Mouse (Mus musculus) testis, postnatal 10 days (tissue): Measurements from ENCODE around the gene Prr12.
"Not testable (repeated sequence)": the region's sequence is repeated elsewhere in the genome, so short reads cannot be mapped to it uniquely, and the experiment has no call there.

Experiments
- DNase-seq: peaks from one replicate; pipeline ENCODE4 v3.0.0; 2021; ENCODE audit warnings: low spot score

Prr12 gene

DNA sequence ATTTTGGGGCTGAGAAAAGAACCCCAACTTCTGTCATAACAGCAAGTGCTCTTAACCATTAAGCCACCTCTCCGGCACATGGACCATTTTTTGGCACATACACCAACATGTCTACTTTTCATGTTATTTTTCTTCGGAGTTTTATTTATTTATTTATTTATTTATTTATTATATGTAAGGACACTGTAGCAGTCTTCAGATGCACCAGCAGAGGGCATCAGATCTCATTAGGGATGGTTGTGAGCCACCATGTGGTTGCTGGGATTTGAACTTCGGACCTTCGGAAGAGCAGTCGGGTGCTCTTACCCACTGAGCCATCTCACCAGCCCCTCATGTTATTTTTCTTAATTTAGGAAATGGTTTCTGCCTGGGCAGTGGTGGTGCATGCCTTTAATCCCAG, 29.0 kb downstream of the Prr12 start:
- not testable (repeated sequence) for DNase-seq

DNA sequence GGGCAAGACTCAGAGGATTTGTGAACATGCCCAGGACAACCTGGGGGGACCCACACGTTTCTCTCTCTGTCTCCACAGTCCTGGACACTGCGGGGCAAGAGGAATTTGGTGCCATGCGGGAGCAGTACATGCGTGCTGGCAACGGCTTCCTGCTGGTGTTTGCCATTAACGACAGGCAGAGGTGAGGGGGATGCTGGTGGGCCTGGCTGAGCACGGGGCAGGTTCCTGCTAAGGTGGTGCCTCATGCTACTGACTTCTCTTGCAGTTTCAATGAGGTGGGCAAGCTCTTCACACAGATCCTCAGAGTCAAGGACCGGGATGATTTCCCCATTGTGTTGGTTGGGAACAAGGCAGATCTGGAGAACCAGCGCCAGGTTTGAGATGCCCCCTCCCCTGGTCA, 32.5 kb downstream of the Prr12 start:
- DNase-seq = no peak

DNA sequence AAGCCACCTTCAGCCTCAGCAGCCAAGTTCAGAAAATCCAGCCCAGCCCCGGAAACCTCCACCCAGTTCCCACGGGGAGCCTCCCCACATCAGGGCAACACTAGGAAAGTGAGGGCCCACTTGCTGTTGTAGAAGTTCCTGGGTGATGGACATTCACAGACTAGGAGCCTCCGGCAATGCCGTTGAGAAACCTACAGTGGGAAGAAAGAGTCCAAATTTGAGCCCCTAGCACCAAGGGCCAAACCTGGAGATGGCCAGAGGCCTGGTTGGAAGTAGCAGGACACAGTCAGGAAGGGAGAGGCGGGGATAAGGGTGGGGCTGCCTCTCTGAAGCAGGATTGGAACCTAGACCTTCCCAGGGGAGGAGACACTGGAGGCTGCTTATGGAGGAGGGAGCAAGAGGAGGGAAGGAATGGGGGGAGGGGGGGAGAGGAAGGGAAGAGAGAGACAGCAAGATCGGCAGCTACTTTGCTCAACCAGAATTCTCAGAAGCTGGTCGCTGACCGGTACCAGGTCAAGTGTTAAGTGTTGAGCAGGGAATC, 33.6 kb downstream of the Prr12 start:
- DNase-seq = no peak

DNA sequence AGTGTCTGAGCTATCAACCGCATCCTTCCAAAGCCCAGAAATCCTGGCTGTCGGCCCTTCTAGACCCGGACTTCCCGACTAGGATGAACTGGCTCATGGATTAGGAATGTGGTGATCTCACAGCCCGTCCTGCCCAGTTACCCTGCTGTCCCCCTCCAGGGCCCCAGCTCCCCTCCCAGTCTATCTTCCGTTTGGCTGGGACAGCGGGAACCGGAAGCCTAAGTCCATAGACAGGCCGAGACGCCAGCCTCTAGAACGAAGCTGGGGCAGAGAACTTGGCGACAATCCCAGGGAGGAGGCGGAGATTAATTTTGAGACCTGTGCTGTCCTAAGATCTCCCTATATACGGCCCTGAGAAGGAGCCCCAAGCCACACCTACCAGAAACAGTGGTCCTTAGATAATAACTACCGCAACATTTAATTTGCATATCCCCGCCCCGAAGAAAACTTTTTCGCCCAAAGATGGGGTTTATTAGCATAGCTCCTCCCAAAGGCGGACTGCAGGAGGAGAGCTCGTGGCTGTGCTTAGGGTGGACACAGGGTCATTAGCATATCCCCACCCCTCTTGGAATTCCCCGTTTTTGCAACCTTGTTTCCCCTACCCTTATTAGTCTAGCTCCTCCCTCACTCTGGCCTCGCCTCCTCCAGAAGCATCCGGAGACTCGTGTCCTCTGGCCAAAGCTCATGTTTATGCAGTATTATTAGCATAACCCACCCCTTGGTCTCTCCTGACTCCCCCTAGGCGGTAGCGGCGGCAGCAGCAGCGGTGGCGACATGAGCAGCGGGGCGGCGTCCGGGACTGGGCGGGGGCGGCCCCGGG, 35.2 kb downstream of the Prr12 start, which contains the start of gene Rras:
Rras (plus strand) TSS at position 720 of the 820 bp plus-strand sequence.
- peak; percentile 89 for DNase-seq

DNA sequence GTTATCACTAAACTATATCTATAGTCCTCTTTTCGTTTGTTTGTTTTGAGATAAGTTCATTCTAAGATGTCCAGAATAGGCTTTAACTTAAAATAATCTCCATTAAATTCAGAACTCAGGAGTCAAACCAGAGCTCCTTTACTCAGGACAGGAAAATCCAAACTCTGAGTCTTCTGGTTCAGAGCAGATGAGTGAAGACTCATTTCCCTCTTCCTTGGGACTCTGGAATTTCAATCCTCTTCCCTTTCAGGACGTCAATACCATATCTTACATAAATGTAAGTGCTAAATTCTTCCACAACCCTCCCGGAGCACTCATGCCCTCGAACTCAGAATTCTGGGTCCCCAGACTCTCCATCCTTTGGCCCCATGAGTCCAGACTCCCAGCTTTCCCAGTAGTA, 35.9 kb downstream of the Prr12 start:
- no peak for DNase-seq

DNA sequence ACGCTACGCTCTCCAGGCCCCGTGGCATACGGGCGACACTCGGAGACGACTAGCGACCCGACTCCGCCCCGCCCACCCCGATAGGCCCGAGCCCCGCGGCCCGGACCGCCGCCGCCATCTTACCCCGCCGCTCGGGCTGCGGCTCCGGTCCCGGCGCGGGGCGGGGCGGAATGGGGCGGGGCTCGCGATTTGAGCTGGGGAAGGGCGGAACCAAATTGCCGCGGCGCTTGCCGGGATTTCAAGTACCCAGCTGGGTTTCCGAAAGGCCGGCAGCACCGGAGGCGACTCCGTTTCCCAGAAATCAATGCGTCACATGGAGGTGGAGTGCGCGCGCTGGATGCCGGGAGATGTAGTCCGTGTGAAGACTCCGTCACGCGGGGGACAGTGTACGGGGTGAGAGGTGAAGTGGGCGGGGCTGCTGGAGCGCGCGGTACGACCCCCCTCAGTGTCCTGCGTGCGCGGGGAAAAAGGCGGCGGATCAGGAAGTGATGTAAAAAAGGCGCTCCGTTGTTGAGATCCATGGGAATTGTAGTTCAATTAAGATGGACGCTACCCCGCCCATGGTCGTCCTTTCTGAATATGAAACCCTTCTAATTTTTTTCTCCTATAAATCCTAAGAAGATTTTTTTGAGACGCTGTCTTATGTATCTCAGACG, 36.6 kb downstream of the Prr12 start, which contains the start of gene Scaf1:
Scaf1 (minus strand) TSS at position 407 of the 656 bp plus-strand sequence.
- peak; percentile 99 for DNase-seq

DNA sequence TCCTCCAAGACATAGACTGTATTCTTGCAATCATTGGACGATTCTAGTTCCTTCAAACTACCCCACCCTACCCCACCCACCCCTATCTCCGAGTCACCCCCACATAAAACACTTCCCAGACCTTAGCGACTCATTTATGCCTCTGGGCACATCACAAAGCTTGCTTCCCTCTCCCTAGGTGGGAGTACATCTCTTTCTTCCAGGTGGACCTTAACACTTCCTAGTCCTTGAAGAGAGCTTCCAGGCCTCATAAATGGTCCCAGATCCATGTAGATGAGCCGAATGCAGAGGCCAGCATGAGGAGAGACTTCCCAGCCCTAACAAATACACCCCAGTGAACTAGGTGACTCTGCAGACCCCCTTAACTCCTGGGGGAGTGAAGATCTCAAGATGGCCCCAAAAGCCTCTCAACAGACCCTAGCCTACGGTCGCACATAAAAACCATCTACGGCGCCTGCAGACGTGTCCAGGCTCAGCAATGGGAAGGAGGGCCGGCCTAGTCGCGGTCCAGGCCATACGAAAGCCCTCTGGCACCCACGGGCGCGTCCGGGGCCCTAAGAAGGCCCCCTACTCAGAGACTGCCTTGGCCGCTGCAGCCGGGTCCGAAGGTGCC, 37.2 kb downstream of the Prr12 start:
- DNase-seq = no peak

DNA sequence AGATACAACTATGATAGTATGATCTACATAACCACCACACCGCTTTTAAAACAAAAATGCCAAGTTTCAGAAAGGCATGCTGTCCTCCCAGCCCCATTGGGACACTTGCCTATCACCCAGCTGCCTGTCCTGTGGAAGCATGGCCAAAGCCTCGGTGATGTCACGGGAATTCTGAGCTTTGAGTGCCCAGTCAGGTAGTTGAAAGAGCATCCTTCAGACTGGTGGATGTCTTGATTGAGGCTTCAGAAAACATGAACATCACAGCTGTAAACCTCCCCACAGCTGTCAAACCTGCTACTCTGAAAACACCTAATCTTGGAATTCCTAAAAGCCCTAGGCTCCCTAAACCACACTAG, 38.6 kb downstream of the Prr12 start:
- DNase-seq = no peak

DNA sequence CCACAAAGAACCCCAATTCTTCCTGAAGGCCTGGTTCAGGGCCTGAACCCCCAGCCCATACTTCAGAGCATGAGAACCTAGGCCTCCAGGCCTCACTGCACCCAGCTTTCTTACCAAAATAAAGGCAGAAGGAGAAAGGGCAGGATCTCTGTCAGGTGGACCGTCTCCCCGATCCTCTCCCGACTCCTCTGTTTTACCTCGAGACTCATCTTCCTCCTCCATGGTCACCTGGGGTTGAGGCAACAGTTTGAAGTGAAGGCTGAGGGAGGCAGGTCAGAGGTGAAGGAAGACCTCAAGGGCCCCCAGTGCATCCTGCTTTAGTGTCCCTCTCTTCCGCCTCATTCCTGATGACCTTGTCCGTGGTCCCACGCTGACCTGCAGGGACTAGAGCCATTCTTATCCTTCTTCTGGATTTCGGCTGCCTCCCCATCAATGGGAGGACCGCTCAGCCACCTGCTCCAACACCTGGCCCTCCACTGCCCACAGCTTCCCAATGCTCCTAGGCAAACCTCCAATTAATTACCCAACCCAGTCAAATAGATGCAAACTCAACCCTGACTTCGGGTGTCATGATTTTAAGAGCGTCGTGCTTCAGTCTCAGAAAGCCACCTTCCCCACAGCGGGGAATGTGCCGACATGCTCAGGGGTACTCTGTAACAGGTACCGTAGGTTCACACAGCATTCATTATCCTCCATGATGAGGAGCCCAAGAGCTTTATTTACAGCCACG, 39.1 kb downstream of the Prr12 start:
- no peak for DNase-seq

DNA sequence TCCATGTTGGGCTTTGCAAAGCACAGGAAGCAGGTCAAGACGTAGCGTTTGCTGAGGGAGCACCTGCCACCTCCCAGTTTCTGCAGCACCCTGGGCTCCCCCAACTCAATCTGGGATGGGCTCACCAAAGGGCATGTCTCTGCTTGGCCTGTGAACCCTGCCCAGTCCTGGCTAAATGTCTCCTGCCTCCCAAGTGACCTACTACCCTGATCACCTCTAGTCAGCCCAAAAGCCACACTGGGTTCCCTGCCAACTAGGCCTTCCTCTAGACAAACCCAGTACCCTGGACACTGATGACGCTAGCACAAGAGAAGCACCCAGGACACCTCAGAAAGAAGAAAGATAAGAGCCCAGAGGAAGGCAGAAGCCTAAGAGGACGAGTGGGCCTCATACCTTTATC, 39.9 kb downstream of the Prr12 start:
- DNase-seq = no peak

DNA sequence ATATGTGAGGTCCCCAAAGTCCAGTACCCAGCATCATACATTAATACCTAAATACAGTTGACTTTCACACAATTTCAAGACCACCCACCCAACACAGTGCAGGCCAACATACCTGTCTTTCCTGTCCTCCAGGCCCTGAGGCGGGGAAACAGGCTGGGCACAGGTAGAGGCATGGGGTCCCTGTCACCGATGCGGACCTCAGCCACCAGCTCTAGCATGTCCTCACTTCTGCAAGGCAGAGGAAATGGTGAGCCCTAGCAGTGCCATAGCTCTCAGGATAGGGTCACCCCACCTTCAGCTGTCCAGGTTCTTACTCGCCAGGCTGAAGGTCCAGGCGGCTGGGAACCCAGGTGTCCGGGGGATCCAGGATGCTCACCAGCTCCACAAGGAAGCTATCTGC, 40.7 kb downstream of the Prr12 start:
- no peak for DNase-seq

DNA sequence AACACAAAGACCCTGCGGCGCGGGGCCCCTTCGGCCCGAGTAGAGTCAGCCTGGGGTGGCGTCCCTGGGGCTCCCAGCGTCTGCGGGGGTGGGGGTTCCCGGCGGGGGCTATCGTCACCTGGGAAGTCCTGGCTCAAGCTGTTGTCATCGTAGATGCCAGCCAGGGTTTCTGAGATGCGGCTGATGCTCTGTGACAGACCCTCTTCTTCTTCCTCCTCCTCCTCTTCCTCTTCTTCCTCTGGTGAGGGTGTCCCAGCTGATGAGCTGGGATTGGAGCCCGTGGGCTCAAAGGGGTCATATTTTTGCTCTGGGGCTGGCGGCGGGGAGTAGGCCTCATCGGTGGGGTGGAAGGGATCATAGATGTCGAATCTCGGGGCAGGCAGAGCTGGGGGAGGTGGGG, 44.3 kb downstream of the Prr12 start:
- no peak for DNase-seq

DNA sequence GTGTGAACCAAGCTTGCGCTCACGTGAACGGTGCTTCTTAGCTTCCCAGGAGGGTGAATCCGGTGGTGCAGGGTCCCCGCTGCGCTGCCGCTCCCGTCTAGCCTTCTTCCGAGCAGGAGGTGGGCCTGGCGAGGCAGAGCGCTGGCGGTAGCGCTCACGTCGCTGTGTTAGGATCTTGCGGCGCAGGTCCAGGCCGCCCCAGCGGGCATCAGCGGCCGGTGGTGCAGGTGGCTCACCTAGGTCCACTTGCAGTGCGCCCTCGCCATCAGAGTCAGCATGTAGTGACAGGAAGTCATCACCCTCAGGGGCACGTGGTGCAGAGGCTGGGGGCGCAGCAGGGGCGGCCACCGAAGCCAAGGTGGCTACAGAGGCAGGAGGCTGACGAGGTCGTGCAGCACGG, 44.8 kb downstream of the Prr12 start:
- no peak for DNase-seq

DNA sequence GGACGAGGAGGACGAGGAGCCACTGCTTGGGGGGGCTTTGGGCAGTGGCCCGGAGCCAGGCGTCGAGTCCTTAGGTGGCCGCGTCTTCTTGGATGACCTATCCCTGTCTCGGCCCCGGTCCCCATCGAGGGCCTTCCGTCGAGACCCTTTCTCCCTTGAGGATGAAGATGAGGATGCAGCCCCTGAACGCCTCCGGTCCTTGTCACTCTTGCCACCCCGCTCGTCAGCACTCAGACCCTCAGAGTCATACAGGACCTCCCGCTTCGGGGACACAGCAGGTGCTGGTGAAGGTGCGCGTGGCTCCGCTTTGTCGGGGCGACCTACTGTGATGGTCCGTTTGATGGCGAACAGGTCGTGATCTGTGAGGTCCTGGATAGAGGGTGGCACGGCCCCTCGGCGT, 45.5 kb downstream of the Prr12 start:
- DNase-seq = no peak

DNA sequence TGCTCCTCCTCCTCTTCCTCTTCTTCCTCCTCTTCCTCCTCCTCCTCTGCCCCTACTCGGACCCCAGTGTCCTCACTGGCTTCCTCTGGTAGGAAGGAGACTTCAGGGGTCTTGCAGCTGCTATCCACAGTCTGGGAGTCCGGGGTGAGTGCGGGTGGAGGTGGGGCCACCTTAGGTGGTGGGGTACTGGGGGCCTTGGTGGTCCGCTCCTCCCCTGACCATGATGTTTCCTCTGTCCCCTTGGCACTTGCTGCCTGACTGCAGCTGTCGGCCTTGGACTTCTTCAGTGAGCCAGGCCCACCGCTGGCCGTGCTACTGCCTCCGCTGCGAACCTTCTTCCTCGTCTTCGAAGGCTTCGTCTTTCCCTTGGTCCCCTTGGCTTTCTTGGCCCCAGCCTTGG, 46.2 kb downstream of the Prr12 start:
- no peak for DNase-seq

DNA sequence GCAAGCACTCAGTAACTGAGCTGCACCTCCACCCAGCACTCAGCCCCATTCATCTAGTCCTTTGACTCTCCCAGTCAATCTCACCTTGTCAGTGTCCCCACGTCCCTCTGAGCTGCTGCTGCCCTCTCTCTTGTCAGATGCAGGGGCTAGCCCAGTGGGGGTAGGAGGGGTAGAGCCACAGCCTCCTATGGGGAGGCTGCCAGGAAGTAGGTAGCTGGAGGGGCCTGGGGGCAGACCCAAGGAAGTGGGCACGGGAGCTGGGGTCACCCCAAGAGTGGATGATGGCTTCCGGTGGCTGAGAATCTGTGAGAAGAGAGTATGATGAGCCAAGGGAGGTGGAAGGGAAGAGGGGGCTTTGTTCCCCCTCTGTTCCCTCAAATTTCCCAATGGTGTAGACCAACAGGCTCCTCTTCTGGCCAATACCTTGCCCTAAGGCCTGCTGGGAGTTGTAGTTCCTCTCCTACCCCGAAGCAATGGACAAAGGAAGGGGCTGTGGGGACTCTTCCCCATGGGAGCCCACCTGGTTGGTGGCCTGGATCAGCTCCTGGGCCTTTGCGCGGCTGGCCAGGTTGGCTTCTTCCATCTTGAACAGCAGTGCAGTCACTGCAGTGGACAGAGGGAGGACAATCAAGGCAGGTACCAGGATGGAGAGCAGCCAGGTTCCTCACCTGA, 47.2 kb downstream of the Prr12 start:
- DNase-seq = no peak

DNA sequence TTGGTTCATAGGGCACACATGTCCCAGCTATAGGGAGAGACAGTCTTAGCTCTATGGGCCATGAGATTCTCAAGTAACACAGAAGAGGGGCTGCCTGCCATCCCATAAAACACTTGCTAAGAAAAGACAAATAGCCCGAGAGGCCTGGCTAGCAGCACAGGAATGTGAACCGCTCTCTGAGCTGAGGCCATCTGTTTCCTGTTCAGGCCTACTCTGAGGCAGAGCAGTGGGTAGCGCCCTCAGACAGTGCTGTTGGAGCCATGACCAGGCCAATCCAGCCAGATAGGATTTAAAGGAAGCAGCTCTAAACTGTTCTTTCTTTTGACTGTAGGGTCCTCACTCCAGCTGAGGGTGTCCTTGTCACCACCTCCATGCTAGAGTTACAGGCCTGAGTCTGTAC, 48.1 kb downstream of the Prr12 start:
- DNase-seq = no peak

DNA sequence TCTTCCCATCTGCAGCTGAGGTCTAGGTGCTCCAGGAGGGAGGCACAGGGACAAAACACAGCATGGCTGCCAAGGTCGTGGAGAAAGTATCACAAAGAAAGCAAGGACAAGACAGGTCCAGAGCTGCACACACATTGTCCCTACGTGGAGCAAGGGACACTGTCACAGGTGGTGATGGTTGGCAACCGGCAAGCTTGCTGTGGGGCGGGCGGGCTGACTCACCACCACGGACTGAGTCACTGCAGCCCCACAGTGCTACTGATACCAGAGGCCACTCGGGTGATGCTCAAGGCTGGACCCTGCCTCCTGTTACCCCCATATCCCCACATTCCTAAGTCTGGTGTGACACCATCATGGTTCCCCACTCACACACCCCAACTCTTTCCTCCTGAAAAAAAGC, 50.2 kb downstream of the Prr12 start:
- no peak for DNase-seq

DNA sequence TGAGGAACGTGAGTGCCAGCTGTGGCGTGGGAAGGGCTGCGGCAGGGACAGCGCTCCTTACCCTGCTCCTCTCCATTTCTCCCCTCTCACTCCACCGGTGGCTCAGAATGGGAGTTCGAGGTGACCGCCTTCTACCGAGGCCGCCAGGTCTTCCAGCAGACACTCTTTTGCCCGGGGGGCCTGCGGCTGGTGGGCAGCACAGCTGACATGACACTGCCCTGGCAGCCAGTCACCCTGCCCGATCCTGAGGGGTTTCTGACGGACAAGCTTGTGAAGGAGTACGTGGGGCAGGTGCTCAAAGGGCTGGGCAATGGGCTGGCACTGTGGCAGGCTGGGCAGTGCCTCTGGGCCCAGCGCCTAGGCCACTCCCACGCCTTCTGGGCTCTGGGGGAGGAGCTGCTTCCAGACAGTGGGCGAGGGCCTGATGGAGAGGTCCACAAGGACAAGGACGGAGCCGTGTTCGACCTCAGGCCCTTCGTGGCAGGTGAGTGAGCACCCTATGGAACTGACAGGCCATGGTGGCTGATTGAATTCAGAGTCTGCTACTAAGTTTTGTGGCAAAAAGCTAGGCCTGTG, 52.1 kb downstream of the Prr12 start:
- no peak for DNase-seq

DNA sequence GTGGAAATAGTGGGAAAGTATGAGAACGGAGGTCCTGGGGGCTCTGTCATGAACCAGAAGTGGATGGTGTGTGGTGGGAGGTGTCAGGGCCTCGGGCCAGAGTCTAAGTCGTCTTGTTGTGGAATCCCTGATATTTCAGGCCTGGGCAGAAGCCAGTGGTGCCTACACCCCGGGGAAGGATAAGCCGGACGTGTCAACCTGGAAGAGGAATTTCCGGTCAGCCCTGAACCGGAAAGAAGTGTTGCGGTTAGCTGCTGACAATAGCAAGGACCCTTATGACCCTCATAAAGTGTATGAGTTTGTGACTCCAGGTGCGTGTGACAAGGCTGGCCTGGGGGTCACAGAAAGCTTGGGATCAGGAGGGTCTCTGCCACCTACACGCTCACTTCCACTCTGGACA, 52.9 kb downstream of the Prr12 start:
- DNase-seq = no peak

DNA sequence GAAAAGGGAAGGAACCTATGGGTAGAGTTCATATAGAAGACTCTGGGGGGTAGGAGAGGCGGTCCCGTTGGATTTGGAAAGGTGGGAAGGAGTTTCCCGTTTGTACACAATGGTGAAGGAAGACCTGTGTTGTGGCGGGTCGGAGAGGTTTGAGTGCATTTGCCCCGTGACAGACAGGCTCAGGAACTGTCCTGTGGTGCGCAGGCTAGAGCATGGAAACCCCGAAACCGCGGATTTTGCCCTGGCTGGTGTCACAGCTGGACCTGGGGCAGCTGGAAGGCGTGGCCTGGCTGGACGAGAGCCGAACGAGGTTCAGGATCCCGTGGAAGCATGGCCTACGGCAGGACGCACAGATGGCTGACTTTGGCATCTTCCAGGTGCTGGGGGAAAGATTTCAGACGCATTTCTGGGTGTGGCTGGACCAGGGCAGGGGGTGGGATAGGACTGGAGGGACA, 54.2 kb downstream of the Prr12 start, which contains the start of gene Bcl2l12:
Bcl2l12 (minus strand) TSS at position 212 of the 455 bp plus-strand sequence.
- peak; percentile 77 for DNase-seq
